Mouse (Mus musculus) heart, postnatal 0 days (tissue): Measurements from ENCODE around the gene Ptprt. TPM values are rescaled to one million over a fixed set of nuclear protein-coding genes. Genes with fewer than 3 reads are reported as not detected.

ENCODE experiments used
- ATAC-seq: fragments of 200-750 bp; cut with Nextera tagmentation; 2 replicates; pipeline ENCODE4 v1.8.0; 2017; ENCODE audit warnings: low read depth, moderate number of reproducible peaks, moderate library complexity; ENCODE audit not compliant: insufficient read depth
- DNase-seq: peaks from one replicate; pipeline ENCODE4 v3.0.0-alpha.2; 2016; ENCODE audit warnings: low spot score
- H3K27ac ChIP-seq: fragments of 300-500 bp; sonication (generic); 2 replicates; pipeline ENCODE4 v1.5.1; 2014; ENCODE audit warnings: low read depth, mild to moderate bottlenecking
- H3K27me3 ChIP-seq: fragments of 300-500 bp; sonication (generic); 2 replicates; pipeline ENCODE4 v1.6.1; 2014; ENCODE audit warnings: low read length, mixed read lengths; ENCODE audit not compliant: control insufficient read depth, insufficient read depth
- H3K36me3 ChIP-seq: fragments of 300-500 bp; sonication (generic); replicated peaks from 2 replicates; pipeline ENCODE4 v1.6.1; 2014; ENCODE audit warnings: low read length, mixed read lengths; ENCODE audit not compliant: control insufficient read depth, insufficient read depth
- H3K4me1 ChIP-seq: fragments of 300-500 bp; sonication (generic); 2 replicates; pipeline ENCODE4 v1.6.1; 2014; ENCODE audit warnings: antibody characterized with exemption; ENCODE audit not compliant: control insufficient read depth, insufficient read depth
- H3K4me2 ChIP-seq: fragments of 300-500 bp; sonication (generic); 2 replicates; pipeline ENCODE4 v1.6.1; 2014; ENCODE audit warnings: low read depth, mild to moderate bottlenecking, low read length, moderate library complexity
- H3K4me3 ChIP-seq: fragments of 300-500 bp; sonication (generic); 2 replicates; pipeline ENCODE4 v1.5.1; 2014; ENCODE audit warnings: low read depth, low read length
- H3K9ac ChIP-seq: fragments of 300-500 bp; sonication (generic); replicated peaks from 2 replicates; pipeline ENCODE4 v1.6.1; 2014; ENCODE audit warnings: low read depth, low read length, mixed read lengths
- H3K9me3 ChIP-seq: fragments of 300-500 bp; sonication (generic); replicated peaks from 2 replicates; pipeline ENCODE4 v1.6.1; 2016; ENCODE audit warnings: low read length; ENCODE audit not compliant: control insufficient read depth
- CTCF ChIP-seq: IDR thresholded peaks from 2 replicates; pipeline ENCODE4 v1.5.1; 2016; ENCODE audit warnings: antibody characterized with exemption, control low read depth, low read depth
- EP300 ChIP-seq: IDR thresholded peaks from 2 replicates; pipeline ENCODE4 v1.6.1; 2016; ENCODE audit warnings: antibody characterized with exemption, low read depth
- WGBS: fragments of 180-500 bp; shearing (Covaris S2); extraction: QIAGEN DNeasy Blood & Tissue Kit; methylation state at CpG from one replicate; pipeline ENCODE4 v1.1.7; 2014; 5-methylcytosine and 5-hydroxymethylcytosine counted together
- polyA plus RNA-seq: library from polyadenylated mRNA; unstranded; fragments of >200 nt; fragmentation: Nextera tagmentation; extraction: Ambion mirVana; gene quantifications from 2 replicates; pipeline ENCODE4 v1.2.1, GENCODE M21; 2015
- total RNA-seq: library from RNA; depleted of rRNA; stranded (reverse); fragments of >200 nt; gene quantifications from 2 replicates; pipeline ENCODE4 v1.2.3, GENCODE M21; 2014; ENCODE audit warnings: low replicate concordance

Gene Ptprt
- total and polyA plus RNA-seq, 2 experiments from 2014 or later = 0.08 to 0.55 TPM

DNA sequence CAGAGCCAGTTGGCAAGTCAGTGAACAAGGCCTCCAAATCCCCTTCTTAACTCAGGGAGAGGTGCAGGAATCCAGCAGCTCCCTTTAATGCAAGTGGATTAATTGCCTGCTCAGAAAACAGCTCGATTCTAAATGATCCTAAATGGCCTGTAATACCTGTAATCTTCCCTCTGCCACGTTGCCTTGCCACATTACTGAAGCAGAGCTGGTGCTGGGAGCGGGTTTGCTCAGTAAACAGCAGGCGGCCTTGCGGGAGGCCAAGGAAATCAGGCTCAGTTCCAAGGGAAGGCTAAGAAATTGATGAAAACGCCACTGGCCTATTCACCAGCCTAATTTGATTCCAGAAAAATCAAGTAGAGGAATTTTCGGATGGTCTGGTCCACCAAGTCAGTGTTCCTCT lies 659.9 kb downstream of the Ptprt start:
- no peak for DNase-seq
- no peak for ATAC-seq
- Histone ChIP-seq H3K27ac (no peak overlapping the region), H3K4me3 (no peak overlapping the region), H3K9me3 (no peaks in the 10 kb centered on the region), H3K36me3 (no peaks in the 10 kb centered on the region), H3K4me2 (no peak overlapping the region), H3K4me1 (no peaks in the 10 kb centered on the region), H3K9ac (no peak overlapping the region), H3K27me3 (no peaks in the 10 kb centered on the region)
- TF ChIP-seq CTCF (no peak), EP300 (no peak)
- 57% methylated on average over 7 of the region's 7 CpGs for WGBS

DNA sequence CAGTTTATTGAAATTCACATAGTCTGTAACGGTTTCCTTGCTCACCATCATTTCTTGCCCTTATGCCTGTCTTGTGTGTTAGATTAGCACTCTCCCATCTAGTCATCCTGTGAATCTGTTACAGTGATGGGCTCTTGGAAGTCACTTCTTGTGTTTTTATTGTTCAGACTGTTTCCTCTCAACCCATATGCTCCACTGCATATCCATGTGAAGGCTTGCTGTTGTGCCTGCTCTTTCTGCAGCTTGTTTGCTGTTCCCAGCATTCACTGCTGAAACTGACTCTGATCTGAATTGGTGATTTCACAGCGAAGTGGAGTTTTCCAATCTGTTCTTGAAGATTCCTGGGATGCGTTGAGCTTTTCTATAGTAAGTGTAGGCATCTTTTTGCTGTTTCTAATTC lies 678.6 kb downstream of the Ptprt start:
- no peak overlapping the region for H3K27ac ChIP-seq

DNA sequence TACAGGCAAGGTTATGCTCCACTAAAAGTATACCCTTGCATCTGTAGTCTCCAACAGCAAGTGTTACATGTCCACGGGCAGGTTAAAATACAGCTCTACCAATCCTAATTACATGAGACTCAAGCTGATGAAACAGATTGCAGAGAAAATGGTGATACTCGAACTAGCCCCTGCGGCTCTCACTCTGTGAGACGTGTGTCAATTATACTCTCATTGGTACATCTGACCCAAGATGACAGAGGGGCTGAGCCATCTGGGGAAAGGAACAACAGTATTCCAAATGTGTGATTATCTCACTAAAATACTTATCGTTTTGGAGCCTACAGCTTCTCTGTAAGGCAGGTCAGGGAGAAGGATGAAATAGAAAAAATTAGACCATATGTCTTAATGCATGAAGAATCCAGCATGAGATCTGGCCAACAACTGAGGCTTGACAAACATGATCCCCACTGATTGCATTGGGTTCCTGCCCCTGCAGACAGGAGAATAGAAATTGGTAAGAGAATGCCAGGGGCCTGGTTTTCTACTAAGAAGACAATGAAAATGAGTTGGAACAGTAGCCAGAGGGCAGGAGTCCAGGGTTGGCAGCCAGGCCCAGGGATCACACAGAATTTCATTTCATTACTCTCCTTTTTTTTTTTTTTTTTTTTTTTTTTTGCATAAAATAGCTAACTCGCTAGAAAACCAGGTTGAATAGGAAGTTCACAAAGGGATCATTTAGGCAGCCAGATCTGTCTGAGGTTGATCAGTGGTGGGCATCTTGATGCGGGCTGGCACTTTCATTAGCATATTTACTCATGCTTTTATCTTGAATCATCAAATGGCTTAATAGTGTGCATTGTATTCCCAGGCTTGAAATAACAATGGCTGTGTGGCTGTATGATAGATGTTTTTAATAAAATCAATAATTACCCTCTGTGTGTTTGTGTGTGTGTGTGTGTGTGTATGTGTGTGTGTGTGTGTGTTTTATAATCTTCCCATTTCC lies 699.5 kb downstream of the Ptprt start:
- Histone ChIP-seq H3K4me1 (no peaks in the 10 kb centered on the region), H3K4me2 (no peak overlapping the region), H3K4me3 (no peak overlapping the region), H3K36me3 (no peaks in the 10 kb centered on the region), H3K27ac (no peak overlapping the region), H3K27me3 (no peaks in the 10 kb centered on the region), H3K9me3 (no peaks in the 10 kb centered on the region), H3K9ac (no peak overlapping the region)
- 74% methylated on average over 7 of the region's 7 CpGs for WGBS
- no peak for ATAC-seq
- no peak for DNase-seq
- TF ChIP-seq EP300 (no peak), CTCF (no peak)

More for the DNA sequence above, 678.6 kb downstream of the Ptprt start:
- Histone ChIP-seq H3K4me1 (no peaks in the 10 kb centered on the region), H3K9ac (no peak overlapping the region), H3K36me3 (no peaks in the 10 kb centered on the region), H3K4me2 (no peak overlapping the region), H3K9me3 (no peaks in the 10 kb centered on the region), H3K4me3 (no peak overlapping the region), H3K27me3 (no peaks in the 10 kb centered on the region)
- no peak for DNase-seq
- WGBS = 54% methylated on average over 3 of the region's 3 CpGs
- ATAC-seq = no peak
- TF ChIP-seq CTCF (no peak), EP300 (no peak)

DNA sequence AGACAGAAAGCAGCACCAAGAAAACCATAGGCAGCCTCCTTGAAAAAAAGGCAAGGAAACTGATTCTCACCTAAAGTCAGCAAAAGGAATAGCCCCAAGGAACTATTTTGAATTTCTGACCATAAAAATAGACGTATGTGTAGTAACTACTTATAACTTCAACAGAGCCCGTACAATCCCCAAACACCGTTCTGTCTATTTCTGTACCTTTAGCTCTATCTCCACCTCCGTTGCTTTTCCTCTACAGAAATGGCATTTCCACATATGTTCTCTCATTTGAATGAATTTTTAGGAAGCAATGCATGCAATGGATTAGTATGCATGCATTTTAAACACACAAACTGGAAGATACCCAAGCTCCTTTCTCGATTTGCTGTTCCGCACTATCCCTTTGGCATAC lies 715.5 kb downstream of the Ptprt start:
- no peaks in the 10 kb centered on the region; the same call in none of the 2 replicates for H3K9me3 ChIP-seq
- TF ChIP-seq CTCF = no peak
- TF ChIP-seq EP300 = no peak
- H3K36me3 ChIP-seq = no peaks in the 10 kb centered on the region
- ATAC-seq (no peak), DNase-seq (no peak)
- H3K27ac ChIP-seq = no peak overlapping the region
- no peak overlapping the region for H3K4me2 ChIP-seq
- H3K4me3 ChIP-seq = no peak overlapping the region
- no peaks in the 10 kb centered on the region for H3K27me3 ChIP-seq
- no peak overlapping the region for H3K9ac ChIP-seq
- WGBS = 87% methylated on average over 6 of the region's 6 CpGs
- no peaks in the 10 kb centered on the region for H3K4me1 ChIP-seq

DNA sequence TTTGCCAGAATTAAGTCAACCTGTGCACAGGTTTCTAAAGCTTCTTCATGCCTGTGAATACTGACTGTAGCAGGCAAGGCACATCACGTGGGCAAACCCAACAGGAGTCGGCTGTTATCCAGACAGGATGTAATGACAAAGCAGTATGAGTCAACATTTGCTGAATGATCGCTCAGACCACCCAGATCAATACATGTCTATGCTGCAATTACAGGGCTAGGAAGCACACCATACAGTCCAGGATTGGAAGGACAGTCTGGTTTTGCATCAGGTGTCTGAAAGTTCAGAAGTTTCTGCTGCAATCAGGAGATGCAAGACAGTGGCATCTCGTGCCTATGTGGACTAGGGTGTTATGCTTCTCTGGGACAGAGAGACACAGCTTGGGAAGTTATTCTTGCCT lies 716.3 kb downstream of the Ptprt start:
- TF ChIP-seq EP300 = no peak
- TF ChIP-seq CTCF = no peak

More for the DNA sequence above, 716.3 kb downstream of the Ptprt start:
- ATAC-seq (no peak), DNase-seq (no peak)
- H3K4me3 ChIP-seq = no peak overlapping the region
- H3K4me2 ChIP-seq = no peak overlapping the region
- 59% methylated on average over 4 of the region's 4 CpGs for WGBS
- no peaks in the 10 kb centered on the region for H3K36me3 ChIP-seq
- no peaks in the 10 kb centered on the region for H3K4me1 ChIP-seq
- no peaks in the 10 kb centered on the region for H3K27me3 ChIP-seq
- no peak overlapping the region for H3K9ac ChIP-seq
- no peaks in the 10 kb centered on the region; the same call in none of the 2 replicates for H3K9me3 ChIP-seq
- H3K27ac ChIP-seq = no peak overlapping the region
